Mouse (Mus musculus) layer of hippocampus, postnatal 14 days (tissue): ENCODE data around the gene Lrrc29. TPM values are rescaled to one million over a fixed set of nuclear protein-coding genes. Genes with fewer than 3 reads are reported as not detected.

Source experiments
- DNase-seq, 2 experiments: peaks; one replicate each; pipeline ENCODE4 v3.0.0; 2021 to 2022; ENCODE audit warnings: low spot score in 2 of 2, mixed read lengths in 1 of 2
- long read RNA-seq, 2 experiments: library from polyadenylated mRNA; stranded (forward); transcript quantifications; one replicate each; pipeline ENCODE4 v2.0.0; 2021
- total RNA-seq, 2 experiments: library from RNA; stranded (reverse); gene quantifications; 2 replicates each; pipeline ENCODE4 v1.2.3; 2021

Lrrc29 gene
- total RNA-seq: 1 to 10 TPM; 5.0 to 8.3 TPM
- long read RNA-seq, experiment 1, partial matches to known transcripts: 0 of 1 reads
- long read RNA-seq, experiment 1, other reads (novel, unspliced or antisense): 1 of 1 reads
- long read RNA-seq, experiment 2, partial matches to known transcripts: 5 of 5 reads
- long read RNA-seq, experiment 2, other reads (novel, unspliced or antisense): 0 of 5 reads

DNA sequence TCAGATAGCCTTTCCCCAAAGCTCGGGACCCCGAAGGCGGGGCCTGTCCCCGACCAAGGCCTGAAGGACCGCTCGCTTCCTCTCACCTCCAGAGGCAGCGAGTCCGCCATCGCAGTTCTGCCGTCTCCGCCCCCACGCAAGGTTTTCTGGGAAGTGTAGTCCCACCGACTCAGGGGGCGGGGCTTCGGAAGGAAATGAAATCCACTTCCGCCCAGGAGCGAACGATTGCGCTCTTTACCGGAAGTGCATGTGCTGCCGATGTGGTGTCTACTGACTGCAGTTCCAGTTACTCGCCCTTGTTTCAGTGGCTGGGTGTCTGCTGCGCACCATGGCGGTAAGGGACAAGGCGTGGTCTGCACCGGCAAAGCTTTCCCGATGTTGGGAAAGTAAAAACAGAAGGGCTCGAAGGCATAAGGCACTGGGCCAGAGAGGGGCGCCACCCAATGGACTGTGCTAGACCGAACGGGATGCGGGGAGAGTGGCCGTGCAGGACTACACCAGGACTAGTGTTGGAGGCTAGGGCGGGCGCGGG, at the start of gene Lrrc29, which contains the start of gene Tmem208:
TSS of gene Lrrc29 (minus strand) at position 138 of the 532 bp plus-strand sequence.
TSS of gene Tmem208 (plus strand) at position 214 of the 532 bp plus-strand sequence.
- DNase-seq: peak; percentile 96 to 98

DNA sequence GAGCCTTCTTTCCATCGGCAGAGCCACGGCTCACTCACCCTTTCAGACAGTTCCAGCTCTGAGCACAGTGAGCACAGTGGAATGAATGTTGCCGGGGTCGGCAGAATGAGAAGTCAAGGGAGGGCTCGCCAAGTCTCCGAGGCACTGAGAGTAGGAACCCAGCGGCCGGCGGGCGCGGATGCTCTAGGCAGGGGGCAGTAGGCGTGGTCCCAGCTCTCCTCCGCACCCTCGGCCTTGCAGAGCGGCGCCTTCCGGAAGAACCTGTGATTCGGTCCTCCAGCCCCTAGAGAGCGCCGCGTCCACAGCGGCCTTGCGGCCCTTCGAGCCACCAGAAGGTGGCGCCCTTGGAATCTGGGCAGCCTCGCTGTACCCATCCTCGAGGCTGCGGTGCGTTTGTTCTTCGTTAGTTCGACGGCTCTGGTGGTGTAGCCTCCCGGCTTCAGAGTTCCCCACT, 48.5 kb upstream of the Lrrc29 start:
- no peak for DNase-seq

DNA sequence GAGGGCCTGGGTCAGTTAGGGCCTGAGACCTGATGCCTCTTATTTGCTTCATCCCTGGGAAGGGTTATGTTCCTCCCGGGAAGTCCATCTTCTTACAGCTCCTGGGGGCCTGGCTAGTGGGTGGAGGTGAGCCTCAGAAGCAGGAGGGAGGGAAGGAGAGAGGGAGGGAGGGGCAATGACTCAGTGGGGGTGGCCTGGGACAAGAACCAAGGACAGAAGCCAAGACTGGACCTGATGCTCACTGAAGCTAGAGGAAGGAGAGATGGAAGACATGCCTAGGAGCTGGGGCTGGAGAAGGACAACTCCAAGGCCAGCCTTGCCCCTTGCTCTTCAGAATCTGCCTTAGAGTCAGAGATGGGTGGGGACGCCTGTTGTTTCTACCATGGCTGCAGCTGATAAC, 47.0 kb upstream of the Lrrc29 start, which contains the start of gene Plekhg4:
TSS of gene Plekhg4 (plus strand) at position 243 of the 400 bp plus-strand sequence.
- no peak for DNase-seq

DNA sequence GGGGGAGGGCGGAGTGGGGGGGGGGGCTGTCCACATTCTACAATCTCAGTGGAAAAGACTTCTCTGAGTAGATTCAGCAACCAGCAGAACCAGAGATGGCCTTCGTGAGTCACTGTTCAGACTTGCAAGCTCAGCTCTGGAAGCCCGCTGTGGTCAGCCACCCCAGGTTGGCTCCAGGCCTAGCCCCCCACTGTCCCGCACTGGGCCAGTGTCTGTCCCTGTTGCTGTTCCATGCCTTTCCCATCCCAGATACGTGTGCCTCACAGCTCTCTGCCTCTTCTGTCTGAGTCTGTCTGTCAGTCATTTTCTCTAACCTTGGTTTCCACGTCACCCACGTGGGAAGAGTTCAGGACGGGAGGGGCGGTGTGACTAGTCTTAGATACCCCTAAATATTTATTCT, 46.4 kb upstream of the Lrrc29 start:
- DNase-seq: no peak

DNA sequence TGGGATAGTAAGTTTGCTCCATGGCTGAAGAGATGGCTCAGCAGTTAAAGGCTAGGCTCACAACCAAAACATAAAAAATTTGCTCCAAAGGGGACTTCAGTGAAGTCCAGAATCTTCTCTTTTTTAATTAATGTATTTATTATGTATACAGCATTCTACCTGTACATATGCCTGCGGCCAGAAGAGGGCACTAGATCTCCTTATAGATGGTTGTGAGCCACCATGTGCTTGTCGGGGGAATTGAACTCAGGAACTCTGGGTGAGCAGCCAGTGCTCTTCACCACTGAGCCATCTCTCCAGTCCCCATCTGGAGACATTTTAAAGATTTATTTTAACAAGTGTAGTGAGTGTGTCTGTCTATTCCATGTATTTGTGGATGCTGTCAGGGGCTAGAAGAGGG, 41.0 kb upstream of the Lrrc29 start:
- DNase-seq: no peak

DNA sequence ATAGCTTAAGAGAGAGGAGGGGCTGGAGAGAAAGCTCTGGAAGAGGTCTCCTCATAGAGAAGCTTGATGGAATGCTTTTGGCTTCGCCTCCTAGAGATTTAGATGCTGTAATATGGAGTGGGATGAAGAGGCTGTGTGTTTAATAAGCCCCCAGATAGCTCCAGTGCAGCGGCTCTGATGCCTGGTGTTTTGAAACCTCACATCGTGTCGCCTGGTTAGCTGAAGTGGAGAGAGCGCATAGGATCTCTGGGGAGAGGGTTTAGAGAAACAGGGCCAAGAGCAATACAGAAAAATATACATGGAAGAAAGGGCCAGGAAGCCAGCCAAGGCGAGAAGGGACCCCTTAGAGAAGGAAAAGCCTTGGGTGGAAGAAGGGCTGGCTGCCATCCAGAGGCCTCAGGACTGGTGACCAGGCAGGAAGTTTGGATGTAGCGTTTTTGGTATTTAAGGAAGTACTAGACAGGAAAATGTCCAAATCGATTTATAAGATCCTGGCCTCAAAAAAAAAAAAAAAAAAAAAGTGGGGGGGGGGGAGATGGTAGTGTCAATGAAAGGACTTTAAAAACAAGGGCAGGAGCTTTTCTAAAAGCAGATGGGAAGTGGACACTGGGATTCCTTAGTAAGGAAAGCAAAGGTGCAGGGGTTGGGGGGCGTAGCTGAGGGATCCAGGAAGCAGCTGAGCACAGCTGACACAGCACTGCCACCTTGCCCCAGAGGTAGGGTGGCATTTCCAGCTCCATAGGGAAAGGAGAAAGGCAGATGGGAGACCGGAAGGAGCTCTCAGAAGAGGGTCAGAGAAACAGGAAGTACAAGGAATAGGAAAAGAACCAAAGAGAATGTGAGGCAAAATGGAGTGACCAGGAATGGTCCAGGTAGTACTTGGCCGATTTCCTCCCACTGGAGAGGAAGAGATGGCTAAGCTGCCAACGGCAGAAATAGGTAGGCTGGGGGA, 35.9 kb upstream of the Lrrc29 start:
- no peak for DNase-seq

DNA sequence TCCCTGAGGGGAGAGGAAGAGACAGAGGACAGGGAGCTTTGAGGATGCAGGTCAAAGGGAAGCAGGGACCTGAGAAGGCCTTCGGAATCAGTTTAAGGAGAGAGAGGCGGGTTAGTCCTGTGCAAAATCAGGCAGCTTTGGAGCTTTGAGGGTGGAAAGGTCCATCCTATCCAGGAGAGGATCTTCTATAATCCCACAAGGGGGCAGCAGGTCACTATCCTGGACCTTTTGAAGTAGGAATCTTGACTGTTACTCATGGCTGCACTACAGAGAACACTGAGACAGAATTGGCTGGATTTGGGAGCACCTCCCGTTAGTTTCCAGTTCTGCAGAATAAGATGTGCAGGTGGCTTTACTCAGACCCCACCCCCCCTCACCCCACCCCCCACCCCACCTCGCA, 33.6 kb upstream of the Lrrc29 start:
- no peak for DNase-seq

DNA sequence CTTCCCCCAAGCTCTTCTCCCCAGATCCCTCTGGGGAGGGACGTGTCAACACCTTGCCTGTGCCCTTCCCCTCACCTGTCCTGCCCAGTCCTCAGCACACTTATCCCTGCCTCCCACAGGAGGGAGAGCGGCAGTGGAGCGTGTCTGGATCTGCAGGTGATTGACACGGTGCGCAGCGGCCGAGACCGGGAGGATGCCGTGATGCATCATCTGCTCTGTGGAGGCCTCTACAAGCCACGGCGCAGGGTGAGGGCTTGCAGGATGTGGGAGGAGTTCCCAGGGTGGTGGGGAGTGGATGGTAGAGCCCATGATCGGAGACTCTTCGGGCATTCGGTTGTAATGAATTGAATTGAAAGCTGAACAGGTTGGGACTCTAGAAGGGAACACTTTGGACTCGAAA, 33.1 kb upstream of the Lrrc29 start:
- no peak for DNase-seq

DNA sequence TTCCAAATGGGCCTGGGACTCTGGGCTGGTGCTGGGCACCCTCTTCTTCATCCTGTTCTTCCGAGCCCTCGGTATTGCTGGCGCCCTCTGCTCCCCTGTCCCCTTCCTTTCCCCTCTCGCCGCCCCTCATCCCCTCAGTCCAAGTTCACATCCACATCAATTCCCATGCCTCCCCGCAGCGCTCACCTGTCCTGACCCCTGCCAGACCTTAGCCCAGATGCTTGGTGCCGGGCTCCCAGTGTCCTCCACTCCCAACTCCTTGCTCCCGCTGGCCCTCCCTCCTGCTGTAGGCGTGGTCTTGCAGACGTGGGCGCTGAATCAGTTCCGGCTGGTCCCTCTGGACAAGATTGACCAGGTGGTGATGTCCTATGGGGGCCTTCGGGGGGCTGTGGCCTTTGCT, 30.6 kb upstream of the Lrrc29 start:
- DNase-seq: no peak

DNA sequence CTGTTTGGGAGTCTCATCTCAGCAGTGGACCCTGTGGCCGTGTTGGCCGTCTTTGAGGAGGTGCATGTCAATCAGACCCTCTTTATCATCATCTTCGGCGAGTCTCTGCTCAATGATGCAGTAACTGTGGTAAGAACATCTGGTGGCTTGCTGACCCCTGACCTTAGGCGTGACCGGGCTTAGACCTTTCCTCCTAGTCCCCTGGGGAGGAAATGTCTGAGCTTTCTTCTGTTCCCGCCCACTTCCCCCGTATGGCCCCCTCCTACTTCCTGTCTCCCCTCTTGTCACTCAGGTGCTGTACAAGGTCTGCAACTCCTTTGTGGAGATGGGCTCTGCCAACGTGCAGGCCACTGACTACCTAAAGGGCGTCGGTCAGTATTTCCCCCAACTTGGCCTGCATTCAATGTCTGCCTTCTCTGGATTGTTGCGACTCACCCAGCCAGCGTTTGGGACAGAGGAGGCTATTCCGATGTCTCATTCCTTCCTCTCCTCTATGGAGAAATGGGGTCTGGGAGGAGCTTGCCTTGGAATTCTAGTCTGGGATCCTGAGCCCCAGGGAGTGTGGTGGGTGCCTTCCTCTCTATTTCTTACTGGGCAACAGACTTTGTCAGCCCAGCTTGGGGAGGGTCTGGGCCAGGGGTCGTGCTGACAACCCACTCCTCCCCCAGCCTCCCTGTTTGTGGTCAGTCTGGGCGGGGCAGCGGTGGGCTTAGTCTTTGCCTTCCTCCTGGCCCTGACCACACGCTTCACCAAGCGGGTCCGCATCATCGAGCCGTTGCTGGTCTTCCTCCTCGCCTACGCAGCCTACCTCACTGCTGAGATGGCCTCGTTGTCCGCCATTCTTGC, 29.3 kb upstream of the Lrrc29 start:
- DNase-seq: no peak

DNA sequence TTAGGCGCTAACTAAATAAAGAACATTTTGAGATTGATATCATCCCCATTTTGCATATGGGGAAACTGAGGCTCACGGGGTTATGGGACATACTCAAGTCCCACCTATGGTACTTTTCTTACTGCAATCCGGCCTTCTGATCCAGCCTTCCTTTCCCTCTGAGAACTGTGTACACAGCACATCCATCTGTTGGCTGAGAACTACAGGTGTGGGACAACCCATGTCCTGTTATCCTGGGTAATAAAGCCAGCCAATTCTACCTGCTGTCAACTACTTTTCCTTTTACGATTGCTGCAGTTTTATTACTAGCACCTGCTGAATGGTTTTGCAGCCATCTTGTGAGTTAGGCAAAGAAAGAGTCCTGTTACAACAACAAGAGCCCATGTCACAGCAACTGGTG, 28.5 kb upstream of the Lrrc29 start:
- DNase-seq: no peak

DNA sequence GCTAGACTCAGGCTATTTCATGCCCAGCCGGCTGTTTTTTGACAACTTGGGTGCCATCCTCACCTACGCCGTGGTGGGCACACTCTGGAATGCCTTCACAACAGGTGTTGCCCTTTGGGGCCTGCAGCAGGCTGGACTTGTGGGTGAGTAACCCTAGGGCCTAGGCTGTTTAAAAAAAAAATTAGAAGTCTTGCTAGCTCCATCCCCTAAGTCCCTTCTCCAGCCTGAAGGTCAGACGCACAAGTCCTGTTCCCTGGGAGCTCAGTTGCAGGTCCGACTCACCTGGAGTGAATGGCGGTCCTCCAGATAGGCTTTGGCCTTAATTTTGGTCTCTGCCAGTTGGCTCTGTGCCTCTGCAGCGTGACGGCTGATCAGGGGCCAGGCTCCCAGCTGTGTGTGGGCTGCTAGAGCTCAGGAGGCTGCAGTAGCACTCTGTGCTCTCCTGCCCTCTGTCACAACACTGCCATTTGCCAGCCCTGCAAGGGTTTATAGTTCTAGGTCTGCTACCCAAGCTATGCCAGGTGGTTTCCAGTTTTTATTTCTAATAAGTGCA, 27.6 kb upstream of the Lrrc29 start:
- DNase-seq: no peak

DNA sequence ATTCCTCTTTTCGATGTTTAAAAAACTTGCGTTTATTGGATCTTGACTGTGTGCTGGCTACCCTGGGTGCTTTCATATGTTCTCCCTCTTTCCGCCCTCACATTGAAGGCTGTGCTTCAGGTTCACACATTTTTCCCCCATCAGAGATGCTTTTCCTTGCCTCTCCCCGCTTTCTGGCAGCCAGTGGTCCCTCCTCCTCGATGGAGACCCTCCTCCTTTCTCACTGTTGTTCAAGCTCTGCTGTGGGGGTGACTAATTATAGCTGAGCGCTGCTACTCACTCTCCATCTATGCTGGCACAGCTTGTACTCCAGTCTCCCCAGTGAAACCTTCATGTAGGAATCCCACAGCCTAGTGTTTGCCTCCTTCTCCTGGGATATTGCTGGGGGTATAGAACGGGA, 24.1 kb upstream of the Lrrc29 start:
- DNase-seq: no peak

DNA sequence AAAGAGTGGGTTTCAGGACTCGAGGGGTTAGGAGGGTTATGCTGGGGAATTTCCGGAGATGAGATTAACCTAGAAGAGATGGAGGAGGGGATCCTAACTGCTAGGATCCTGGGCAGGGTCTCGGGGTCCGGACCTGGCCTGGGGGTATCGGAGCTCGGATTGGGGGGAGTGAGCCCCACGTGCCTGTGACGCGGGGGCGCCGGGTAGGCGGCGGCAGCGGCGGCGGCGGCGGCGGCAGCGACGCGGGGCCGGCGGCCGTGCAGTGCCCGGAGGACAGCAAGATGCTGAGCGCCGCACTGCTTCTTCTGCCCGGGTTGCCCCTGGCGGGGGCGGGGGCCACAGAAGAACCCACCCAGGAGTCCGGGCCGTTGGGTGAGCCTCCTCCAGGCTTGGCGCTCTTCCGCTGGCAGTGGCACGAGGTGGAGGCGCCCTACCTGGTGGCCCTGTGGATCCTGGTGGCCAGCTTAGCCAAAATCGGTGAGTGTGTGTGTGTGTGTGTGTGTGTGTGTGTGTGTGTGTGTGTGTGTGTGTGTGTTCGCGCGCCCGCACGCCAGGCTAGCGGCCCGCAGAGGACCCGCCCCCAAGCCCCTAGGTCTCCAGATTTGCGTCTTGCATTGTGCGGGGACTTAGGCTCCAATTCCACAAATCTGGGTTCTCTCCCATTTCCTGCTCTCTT, 23.2 kb upstream of the Lrrc29 start:
- DNase-seq: peak; percentile 25 to 41

DNA sequence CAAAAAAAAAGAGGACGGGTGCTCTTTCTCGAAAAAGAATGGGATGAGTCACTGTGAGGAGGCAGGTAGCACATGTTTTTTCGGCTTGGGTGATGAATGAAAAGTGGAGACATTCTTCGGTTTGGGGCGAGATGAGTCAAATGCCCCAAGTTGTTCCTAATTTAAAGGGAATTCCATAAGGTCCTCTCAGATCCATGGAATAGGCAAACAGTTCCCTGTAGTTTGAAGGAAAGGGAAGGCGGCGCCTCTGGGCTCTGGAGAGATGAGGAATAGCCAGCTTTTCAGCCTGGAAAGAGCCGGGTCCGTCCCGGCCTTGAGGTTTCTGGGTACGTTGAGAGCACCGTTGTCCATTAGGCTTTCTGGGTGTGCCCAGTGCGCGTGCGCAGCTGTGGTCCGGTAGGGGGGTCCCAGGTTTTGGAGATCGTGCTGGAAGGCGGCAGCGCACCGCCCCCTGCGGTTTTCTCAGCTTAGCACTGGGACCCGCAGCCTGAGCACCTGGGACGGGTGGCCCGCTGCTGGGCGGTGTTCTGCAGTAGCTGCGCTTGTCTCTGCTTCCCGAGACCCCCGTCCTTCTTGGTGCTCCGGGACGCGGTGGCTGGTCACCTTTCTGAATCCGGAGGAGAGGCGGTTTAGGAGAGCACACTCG, 22.5 kb upstream of the Lrrc29 start, which contains the start of gene Slc9a5:
TSS of gene Slc9a5 (plus strand) at position 394 of the 646 bp plus-strand sequence.
- peak; percentile 31 to 49 for DNase-seq

DNA sequence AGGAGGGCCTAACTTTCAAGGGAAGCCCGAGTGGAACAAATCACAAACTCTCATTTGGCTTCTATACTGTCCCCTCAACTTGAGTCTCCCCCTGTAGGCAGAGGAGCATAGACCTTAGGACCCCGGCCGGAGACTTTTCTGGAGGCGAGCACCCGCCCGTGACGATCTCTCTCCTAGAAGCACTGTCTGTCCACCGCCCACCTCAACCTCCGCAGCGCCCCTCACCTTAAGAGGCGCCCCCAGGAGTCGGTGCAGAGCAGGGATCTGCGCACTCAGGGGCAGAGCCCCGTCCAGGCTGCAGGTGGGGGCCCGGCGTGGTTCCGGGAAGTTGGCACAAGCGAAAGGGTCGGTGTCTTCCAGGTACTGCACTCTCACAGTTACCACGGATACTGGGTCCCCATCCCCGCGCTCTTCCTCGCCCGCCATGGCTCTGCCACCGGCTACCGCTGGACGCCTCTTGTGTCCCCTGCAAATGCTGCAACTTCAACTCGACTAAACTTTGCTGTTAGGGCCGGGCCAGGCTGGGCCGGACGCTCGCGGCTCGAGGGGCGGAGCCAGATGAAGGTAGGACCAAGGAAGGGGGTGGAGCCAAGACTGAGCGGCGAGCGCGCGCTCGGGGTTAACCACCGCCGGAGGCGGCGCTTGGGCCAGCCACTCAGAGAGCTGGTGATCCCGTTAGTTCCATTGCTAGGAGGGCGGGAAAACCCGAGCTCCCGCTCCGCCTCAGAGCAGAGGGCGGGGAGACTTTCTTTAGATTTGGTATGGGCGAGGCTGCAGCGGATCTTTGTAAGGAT, 21.5 kb upstream of the Lrrc29 start, which contains the start of gene Fhod1:
TSS of gene Fhod1 (minus strand) at position 526 of the 794 bp plus-strand sequence.
- DNase-seq: peak; percentile 67 to 86

DNA sequence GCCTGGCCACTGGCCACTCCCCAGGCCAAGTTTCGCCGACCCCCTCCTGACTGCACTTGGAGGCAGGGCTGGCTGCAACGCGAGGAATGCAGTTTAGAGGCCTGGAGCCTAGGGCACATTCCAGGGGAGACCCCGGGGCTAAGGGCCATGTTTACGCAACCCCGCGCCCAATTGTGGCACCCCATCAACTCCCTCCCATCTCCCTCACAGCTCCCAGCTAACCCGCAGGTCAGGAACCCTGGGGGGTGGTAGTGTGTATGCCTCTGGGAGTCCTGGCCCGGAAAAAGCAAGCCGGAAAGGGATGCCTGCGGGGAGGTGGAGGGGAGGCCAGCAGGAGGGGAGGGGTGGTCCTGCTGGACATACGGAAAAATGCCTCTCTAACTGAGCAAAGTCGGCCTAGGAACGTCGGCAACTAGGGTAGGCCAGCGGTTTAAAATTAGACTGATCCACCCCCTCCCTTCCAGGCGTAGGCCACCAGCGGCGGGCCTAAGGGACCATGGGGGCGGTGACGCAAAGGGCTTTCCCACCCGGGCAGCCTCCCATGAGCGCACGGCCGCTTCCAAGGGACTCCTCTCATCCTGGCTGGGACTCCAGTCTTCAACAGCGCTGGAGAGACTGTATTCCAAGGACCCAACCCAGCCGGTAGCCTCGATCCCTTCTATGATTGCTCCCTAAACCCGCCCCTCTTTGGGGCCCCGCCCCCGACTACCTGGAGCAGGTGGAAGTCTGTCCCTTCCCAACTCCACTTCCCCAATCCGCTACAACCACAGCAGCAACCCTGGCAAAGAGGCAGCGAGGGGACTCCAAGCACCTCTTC, 20.7 kb upstream of the Lrrc29 start:
- DNase-seq: no peak
